Mouse (Mus musculus): ENCODE data around the gene Nt5e.
"Not testable (repeated sequence)": the region's sequence is repeated elsewhere in the genome, so short reads cannot be mapped to it uniquely, and the experiment has no call there.

Gene Nt5e

DNA sequence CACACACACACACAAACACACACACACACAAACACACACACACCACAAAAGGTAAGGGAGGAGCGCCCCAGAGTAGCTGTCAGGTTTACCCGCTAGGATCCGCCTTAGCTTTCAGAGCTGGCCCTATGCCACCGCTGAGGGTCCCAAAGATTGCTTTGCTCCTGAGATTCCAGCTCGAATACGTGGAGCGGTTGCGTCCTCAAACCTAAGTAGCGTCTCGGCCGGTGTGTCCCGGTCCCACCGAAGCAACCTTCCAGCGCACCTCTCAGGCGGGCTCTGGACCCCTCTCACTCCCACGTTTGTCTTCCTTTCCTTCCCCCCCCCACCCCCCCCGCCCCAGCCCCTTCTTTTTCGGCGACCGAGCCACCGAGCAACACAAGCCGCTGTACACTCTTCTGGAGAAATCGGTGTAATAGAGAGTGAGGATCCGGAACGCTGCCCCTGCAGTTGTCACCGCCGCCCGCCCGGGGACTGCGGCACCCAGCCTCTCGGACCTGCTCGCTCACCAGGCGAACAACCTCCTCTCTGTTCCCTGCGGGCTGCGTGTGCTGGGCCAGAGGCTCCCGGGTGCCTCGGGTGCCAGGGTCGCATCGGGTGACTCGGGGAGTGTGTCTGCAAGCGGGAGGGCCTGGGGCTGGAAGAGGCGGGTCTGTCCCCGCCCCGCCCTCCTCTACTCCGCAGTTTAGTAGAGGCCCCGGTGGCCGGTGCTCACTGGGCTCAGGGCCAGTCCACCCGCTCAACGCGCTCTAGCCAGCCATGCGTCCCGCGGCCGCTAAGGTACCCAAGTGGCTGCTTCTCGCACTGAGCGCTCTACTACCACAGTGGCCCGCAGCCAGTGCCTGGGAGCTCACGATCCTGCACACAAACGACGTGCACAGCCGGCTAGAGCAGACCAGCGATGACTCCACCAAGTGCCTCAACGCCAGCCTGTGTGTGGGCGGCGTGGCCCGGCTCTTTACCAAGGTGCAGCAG, at the start of gene Nt5e:
Gene Nt5e (plus strand): TSS at position 268 of the 972 bp plus-strand sequence.
- DNase-seq = peak; percentile 83

- no peak for DNase-seq
Observed at GRCm38 (mm10) chr9:88277588-88277987, 49.4 kb upstream of the Nt5e start.

GRCm38 (mm10) chr9:88279728-88280127, 47.3 kb upstream of the Nt5e start:
- no peak for DNase-seq

DNA sequence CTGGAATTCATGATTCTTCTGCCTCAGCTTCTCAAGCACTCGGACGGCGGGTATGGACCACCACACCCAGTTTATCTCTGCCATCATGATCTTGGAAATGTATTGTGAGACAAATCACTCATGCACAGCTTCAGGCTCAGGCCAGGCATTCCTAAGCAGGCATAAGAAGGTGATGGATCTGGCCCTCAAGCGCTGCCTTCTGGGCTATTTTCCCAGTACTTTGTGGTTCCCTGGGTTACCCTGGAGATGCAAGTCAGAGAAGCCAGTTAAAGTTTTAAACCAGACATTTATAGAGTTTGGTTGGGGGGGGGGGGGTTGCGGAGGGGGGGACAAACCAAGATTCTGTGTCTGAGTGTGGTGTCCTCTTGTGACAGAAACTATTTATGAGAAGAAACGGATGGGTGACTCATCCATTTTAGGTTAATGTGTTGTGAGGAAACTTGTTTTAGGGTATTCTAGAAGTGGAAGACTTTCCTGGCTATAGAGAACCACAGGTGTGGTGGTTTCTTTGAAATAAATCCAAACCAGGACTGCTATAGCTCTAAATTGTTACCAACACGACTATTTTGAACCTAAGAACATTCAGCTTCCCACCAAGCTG, 37.3 kb upstream of the Nt5e start:
- DNase-seq = no peak

GRCm38 (mm10) chr9:88292836-88293370, 34.1 kb upstream of the Nt5e start:
- DNase-seq = no peak

DNA sequence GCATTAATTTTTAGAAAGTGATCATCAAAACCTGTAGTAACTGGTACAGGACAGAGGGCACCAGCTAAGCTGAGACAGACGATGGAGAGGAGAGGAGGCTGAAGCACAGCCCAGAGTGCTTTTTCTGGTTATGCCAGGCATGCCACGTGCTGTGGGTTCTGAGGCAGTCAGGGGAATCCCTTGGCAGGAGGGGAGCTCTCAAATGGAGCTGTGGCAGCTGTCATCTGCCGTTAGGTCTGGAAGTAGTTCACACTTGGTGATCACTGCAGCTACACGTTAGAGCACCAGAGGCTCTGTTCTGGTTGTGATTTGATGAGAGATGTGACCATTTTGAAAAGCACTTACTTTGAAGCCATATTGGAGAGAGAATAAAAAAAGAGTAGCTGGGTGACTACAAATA, 31.2 kb upstream of the Nt5e start:
- DNase-seq = no peak

- no peak for DNase-seq
Observed at GRCm38 (mm10) chr9:88296321-88296720, 30.7 kb upstream of the Nt5e start.

DNA sequence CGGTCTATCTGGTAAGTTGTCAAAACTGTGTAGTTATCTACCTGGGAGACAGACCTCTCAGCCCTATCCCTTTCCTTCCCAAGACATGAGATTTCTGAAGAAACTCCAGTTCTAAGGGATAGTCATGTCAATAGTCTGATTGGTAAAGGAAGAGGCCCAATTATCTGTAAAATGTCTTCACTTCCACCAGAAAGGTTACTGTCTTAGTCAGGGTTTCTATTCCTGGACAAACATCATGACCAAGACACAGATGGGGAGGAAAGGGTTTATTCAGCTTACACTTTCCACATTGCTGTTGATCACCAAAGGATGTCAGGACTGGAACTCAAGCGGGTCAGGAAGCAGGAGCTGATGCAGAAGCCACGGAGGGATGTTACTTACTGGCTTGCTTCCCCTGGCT, 29.8 kb upstream of the Nt5e start:
- not testable (repeated sequence) for DNase-seq

GRCm38 (mm10) chr9:88297871-88298658, 28.9 kb upstream of the Nt5e start:
- no peak for DNase-seq

GRCm38 (mm10) chr9:88307019-88307618, 19.9 kb upstream of the Nt5e start:
- DNase-seq = no peak

DNA sequence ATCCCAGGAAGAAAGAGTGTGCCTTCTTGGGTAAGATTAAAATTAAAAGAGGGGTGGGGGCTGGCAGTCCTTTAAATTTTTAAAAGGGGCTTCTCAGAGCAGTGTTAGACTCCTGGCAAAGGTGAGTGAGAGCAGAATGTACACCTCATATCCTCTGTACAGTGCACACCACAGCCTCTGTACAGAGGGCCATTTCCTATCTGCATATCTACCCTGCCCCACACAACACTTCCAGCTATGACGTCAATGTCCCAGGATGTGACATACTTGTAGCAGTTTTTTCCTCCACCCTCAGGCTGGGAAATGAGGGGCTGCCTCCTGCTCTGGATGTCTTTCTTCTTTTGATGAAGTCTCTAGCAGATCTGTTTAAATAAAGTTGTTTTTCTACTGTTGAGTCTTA, 17.9 kb upstream of the Nt5e start:
- no peak for DNase-seq

GRCm38 (mm10) chr9:88319226-88319625, 7.8 kb upstream of the Nt5e start:
- DNase-seq = no peak

GRCm38 (mm10) chr9:88324616-88325015, 2.4 kb upstream of the Nt5e start:
- no peak for DNase-seq

DNA sequence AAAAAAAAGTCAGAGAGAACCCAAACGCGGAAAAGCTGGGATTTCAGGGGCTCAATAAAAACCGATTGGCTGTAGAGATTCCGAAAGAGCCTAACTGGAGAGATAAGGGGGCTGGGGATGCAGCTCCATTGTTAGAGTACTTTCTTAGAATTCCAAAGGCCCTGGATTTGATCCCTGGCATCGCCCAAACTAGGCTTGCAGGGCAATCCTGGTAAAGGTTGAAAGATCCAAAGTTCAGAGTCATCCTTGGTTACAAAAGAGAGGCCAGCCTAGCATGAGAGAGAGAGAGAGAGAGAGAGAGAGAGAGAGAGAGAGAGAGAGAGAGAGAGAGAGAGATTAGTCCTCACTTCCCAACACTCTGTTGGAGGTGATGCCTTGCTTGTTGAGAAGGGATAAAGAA, 1.7 kb downstream of the Nt5e start:
- DNase-seq = peak; percentile 15

- DNase-seq = peak; percentile 13
Observed at GRCm38 (mm10) chr9:88329166-88329748, 2.3 kb downstream of the Nt5e start.

DNA sequence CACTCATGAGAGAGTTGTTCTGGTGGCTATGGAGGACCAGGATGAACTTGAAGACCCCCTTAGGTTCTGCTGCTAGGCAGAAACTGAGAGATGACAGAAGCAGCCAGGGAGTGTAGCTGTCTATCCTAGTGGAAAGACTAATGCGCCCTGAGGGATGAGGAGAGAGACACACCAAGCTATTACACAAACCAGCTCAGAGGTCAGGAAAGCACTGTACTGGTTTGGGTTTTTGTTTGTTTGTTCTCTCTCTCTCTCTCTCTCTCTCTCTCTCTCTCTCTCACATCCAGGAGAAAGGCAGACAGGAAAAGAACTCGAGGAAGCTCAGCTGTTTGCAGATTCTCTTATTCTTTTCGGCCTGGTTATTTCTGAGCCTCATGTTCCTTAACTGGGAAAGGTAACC, 3.3 kb downstream of the Nt5e start:
- no peak for DNase-seq

- no peak for DNase-seq
Observed at GRCm38 (mm10) chr9:88332447-88332846, 5.5 kb downstream of the Nt5e start.

GRCm38 (mm10) chr9:88335839-88336238, 8.8 kb downstream of the Nt5e start:
- DNase-seq = no peak

DNA sequence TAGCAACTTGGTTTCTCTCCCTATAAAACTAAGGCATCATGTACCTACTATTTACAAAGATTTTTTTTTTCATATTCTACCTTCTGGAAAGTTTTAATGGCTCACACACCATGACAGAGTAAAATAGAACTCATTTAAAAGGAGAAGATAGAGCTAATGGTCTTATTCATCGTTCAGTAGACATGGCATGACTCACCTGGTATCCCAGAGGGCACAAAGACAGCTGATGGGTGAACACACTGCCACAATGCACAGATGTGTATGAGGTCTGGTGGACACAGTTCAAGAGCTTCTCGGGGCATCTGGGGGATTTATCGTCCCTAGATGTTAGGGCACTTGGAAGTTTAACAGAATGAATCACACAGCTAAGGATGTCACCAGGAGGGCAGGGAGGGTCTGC, 13.8 kb downstream of the Nt5e start:
- DNase-seq = no peak

GRCm38 (mm10) chr9:88342241-88342640, 15.2 kb downstream of the Nt5e start:
- no peak for DNase-seq

- no peak for DNase-seq
Observed at GRCm38 (mm10) chr9:88342701-88343100, 15.7 kb downstream of the Nt5e start.

DNA sequence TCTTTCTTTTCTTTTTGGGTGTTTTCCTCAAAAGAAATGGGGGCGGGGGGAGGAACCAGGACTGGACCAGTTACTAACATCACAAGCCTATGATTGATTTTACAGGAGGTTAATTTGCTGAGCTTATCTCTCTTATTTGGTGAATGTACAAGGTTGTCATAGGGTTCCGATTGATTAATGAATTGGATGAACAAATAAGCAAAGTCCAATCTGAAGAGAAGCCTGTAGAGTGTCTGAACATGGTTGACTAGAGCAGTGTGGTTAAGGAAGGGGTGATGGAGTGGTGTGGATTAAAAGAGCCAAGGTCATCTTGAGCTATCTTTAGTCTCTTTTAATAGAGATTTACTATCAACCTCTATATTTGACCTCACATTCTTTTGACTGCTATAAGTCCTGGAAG, 17.4 kb downstream of the Nt5e start:
- no peak for DNase-seq

Data from kidney, adult 18-20 months (tissue).